Mouse (Mus musculus): ENCODE data around the gene Olfr1174-ps. TPM values are rescaled to one million over a fixed set of nuclear protein-coding genes. Genes with fewer than 3 reads are reported as not detected.

Gene Olfr1174-ps
- polyA plus RNA-seq (2017; shearing (Covaris generic)): not detected

GRCm38 (mm10) chr2:88315035-88315434 lies at the start of gene Olfr1174-ps:
Gene Olfr1174-ps (minus strand): TSS chr2:88315135.
- no peak for ATAC-seq

GRCm38 (mm10) chr2:88356304-88356703 lies 41.4 kb upstream of the Olfr1174-ps start:
- ATAC-seq: no peak

- ATAC-seq: no peak
Observed at GRCm38 (mm10) chr2:88346392-88346791, 31.5 kb upstream of the Olfr1174-ps start, which contains the start of gene Olfr1177-ps. Gene Olfr1177-ps (minus strand): TSS chr2:88346492.

GRCm38 (mm10) chr2:88336421-88336820 lies 21.5 kb upstream of the Olfr1174-ps start, which contains the start of gene Olfr1176:
Gene Olfr1176 (plus strand): TSS chr2:88336721.
- ATAC-seq: no peak

GRCm38 (mm10) chr2:88327115-88327514 lies 12.2 kb upstream of the Olfr1174-ps start, which contains the start of gene Olfr1175-ps:
Gene Olfr1175-ps (minus strand): TSS chr2:88327215.
- no peak for ATAC-seq

GRCm38 (mm10) chr2:88279775-88280174 lies 35.2 kb downstream of the Olfr1174-ps start, which contains the start of gene Olfr1173:
Gene Olfr1173 (minus strand): TSS chr2:88279875.
- no peak for ATAC-seq

Other genes starting within 250 kb of the Olfr1174-ps start
- under 1 TPM in 1 of 2 experiments, not detected in 1; 0.32 TPM for gene Olfr1163, start 243.3 kb downstream of the Olfr1174-ps start, polyA plus RNA-seq (2017; shearing (Covaris generic))
- not detected for gene Olfr1164, start 221.2 kb downstream of the Olfr1174-ps start, polyA plus RNA-seq (2017; shearing (Covaris generic))
- not detected for gene Olfr1166, start 186.9 kb downstream of the Olfr1174-ps start, polyA plus RNA-seq (2017; shearing (Covaris generic))
- gene Olfr1167, start 159.9 kb downstream of the Olfr1174-ps start, polyA plus RNA-seq (2017; shearing (Covaris generic)): not detected
- gene Olfr1168, start 133.3 kb downstream of the Olfr1174-ps start, polyA plus RNA-seq (2017; shearing (Covaris generic)): not detected
- not detected for gene Olfr1170, start 86.8 kb downstream of the Olfr1174-ps start, polyA plus RNA-seq (2017; shearing (Covaris generic))
- gene Olfr1173, start 35.3 kb downstream of the Olfr1174-ps start, polyA plus RNA-seq (2017; shearing (Covaris generic)): under 1 TPM in 1 of 2 experiments, not detected in 1; 0.13 TPM
- gene Olfr1175-ps, start 12.1 kb upstream of the Olfr1174-ps start, polyA plus RNA-seq (2017; shearing (Covaris generic)): not detected
- gene Olfr1176, start 21.6 kb upstream of the Olfr1174-ps start, polyA plus RNA-seq (2017; shearing (Covaris generic)): not detected
- gene Olfr1177-ps, start 31.4 kb upstream of the Olfr1174-ps start, polyA plus RNA-seq (2017; shearing (Covaris generic)): not detected
- under 1 TPM in 1 of 2 experiments, not detected in 1; 0.17 TPM for gene Olfr1178, start 71.9 kb upstream of the Olfr1174-ps start, polyA plus RNA-seq (2017; shearing (Covaris generic))
- not detected for gene Olfr1179, start 91.3 kb upstream of the Olfr1174-ps start, polyA plus RNA-seq (2017; shearing (Covaris generic))
- gene Olfr1180, start 104.0 kb upstream of the Olfr1174-ps start, polyA plus RNA-seq (2017; shearing (Covaris generic)): not detected
- gene Olfr1181, start 111.0 kb upstream of the Olfr1174-ps start, polyA plus RNA-seq (2017; shearing (Covaris generic)): not detected
- gene Gm13757, start 134.0 kb upstream of the Olfr1174-ps start, polyA plus RNA-seq (2017; shearing (Covaris generic)): not detected
- not detected for gene Olfr1183, start 139.7 kb upstream of the Olfr1174-ps start, polyA plus RNA-seq (2017; shearing (Covaris generic))
- not detected for gene Olfr1184, start 168.5 kb upstream of the Olfr1174-ps start, polyA plus RNA-seq (2017; shearing (Covaris generic))
- gene Olfr1185-ps1, start 178.2 kb upstream of the Olfr1174-ps start, polyA plus RNA-seq (2017; shearing (Covaris generic)): under 1 TPM in 1 of 2 experiments, not detected in 1; 0.44 TPM
- gene Olfr1186, start 203.4 kb upstream of the Olfr1174-ps start, polyA plus RNA-seq (2017; shearing (Covaris generic)): not detected
- gene Olfr1188, start 241.8 kb upstream of the Olfr1174-ps start, polyA plus RNA-seq (2017; shearing (Covaris generic)): not detected